Mouse (Mus musculus) heart, embryonic 14.5 days (tissue): ENCODE results near the gene Srcin1. TPM values are rescaled to one million over a fixed set of nuclear protein-coding genes. Genes with fewer than 3 reads are reported as not detected.

Source experiments
- ATAC-seq: fragments of 200-750 bp; cut with Nextera tagmentation; 2 replicates; pipeline ENCODE4 v1.8.0; 2017; ENCODE audit warnings: low read depth, moderate TSS enrichment; ENCODE audit not compliant: insufficient number of reproducible peaks, insufficient read depth, low FRiP score
- H3K27ac ChIP-seq, 2 experiments: fragments of 200-500 bp in 1 of 2; fragments of 300-500 bp in 1 of 2; sonication (generic) in 1 of 2; replicated peaks in 1 of 2; 2 replicates each; pipeline ENCODE4 v1.5.1; 2012 to 2014; ENCODE audit warnings: low read depth in 2 of 2, low read length in 2 of 2, control low read depth in 1 of 2, mild to moderate bottlenecking in 1 of 2, mixed read lengths in 1 of 2; ENCODE audit not compliant: control insufficient read depth in 1 of 2, insufficient read depth in 1 of 2
- H3K27me3 ChIP-seq: fragments of 300-500 bp; sonication (generic); 2 replicates; pipeline ENCODE4 v1.6.1; 2014; ENCODE audit warnings: mild to moderate bottlenecking, low read length, control low read depth; ENCODE audit not compliant: control insufficient read depth, insufficient read depth
- H3K36me3 ChIP-seq: fragments of 300-500 bp; sonication (generic); 2 replicates; pipeline ENCODE4 v1.6.1; 2014; ENCODE audit warnings: mild to moderate bottlenecking, control low read depth, low read length, mixed read lengths; ENCODE audit not compliant: control insufficient read depth, insufficient read depth
- H3K4me1 ChIP-seq, 2 experiments: fragments of 200-500 bp in 1 of 2; fragments of 300-500 bp in 1 of 2; sonication (generic) in 1 of 2; 2 replicates each; pipeline ENCODE4 v1.6.1; 2012 to 2014; ENCODE audit warnings: low read length in 2 of 2, control low read depth in 1 of 2, mixed read lengths in 1 of 2; ENCODE audit not compliant: control insufficient read depth in 2 of 2, insufficient read depth in 2 of 2
- H3K4me2 ChIP-seq: fragments of 300-500 bp; sonication (generic); 2 replicates; pipeline ENCODE4 v1.6.1; 2014; ENCODE audit warnings: mild to moderate bottlenecking, low read length
- H3K4me3 ChIP-seq, 2 experiments: fragments of 200-500 bp in 1 of 2; fragments of 300-500 bp in 1 of 2; sonication (generic) in 1 of 2; 2 replicates each; pipeline ENCODE4 v1.5.1; 2012 to 2014; ENCODE audit warnings: low read length in 2 of 2, mild to moderate bottlenecking in 2 of 2, control low read depth in 1 of 2, low read depth in 1 of 2, moderate library complexity in 1 of 2; ENCODE audit not compliant: control insufficient read depth in 1 of 2, insufficient read depth in 1 of 2
- H3K9ac ChIP-seq: fragments of 300-500 bp; sonication (generic); 2 replicates; pipeline ENCODE4 v1.6.1; 2014; ENCODE audit warnings: mild to moderate bottlenecking, low read length
- H3K9me3 ChIP-seq: fragments of 300-500 bp; sonication (generic); 2 replicates; pipeline ENCODE4 v1.6.1; 2016; ENCODE audit warnings: low read length, control low read depth; ENCODE audit not compliant: control insufficient read depth
- WGBS: fragments of 180-500 bp; shearing (Covaris S2); extraction: QIAGEN DNeasy Blood & Tissue Kit; methylation state at CpG from one replicate; pipeline ENCODE4 v1.1.7; 2014; 5-methylcytosine and 5-hydroxymethylcytosine counted together
- polyA plus RNA-seq: library from polyadenylated mRNA; unstranded; fragments of >200 nt; fragmentation: Nextera tagmentation; extraction: Ambion mirVana; gene quantifications from 2 replicates; pipeline ENCODE4 v1.2.1, GENCODE M21; 2014

Gene Srcin1
- polyA plus RNA-seq, 1 experiment from 2014 or later = 0.22 TPM

GRCm38 (mm10) chr11:97566551-97566950 is 9.4 kb downstream of the Srcin1 start:
- Histone ChIP-seq H3K4me1 (peaks cover 8 to 13% of the 10 kb centered on the region in 2 experiments; a peak in 3 of 4 replicates), H3K4me2 (no peak overlapping the region), H3K27me3 (peaks cover 80% of the 10 kb centered on the region), H3K9me3 (no peaks in the 10 kb centered on the region), H3K27ac (no peak overlapping the region), H3K4me3 (no peak overlapping the region), H3K36me3 (no peaks in the 10 kb centered on the region), H3K9ac (0 out of 2 replicates have a peak overlapping the region, but pooled peaks have one; percentile 8)
- ATAC-seq = no peak
- WGBS = 7% methylated on average over 13 of the region's 13 CpGs

- Histone ChIP-seq H3K4me3 (no peak overlapping the region), H3K9me3 (no peaks in the 10 kb centered on the region), H3K4me1 (peaks cover 0 to 7% of the 10 kb centered on the region in 2 experiments; a peak in 1 of 4 replicates), H3K27ac (no peak overlapping the region), H3K36me3 (no peaks in the 10 kb centered on the region), H3K27me3 (peaks cover 73% of the 10 kb centered on the region), H3K9ac (no peak overlapping the region), H3K4me2 (no peak overlapping the region)
- no peak for ATAC-seq
- WGBS = 40% methylated on average over 14 of the region's 14 CpGs
These were observed 12.3 kb downstream of the Srcin1 start for GRCm38 (mm10) chr11:97563730-97564129.

- H3K9me3 ChIP-seq = no peaks in the 10 kb centered on the region
- H3K9ac ChIP-seq = no peak overlapping the region
- no peak overlapping the region for H3K27ac ChIP-seq
- WGBS = 30% methylated on average over 3 of the region's 3 CpGs
- peaks cover 76% of the 10 kb centered on the region for H3K27me3 ChIP-seq
- H3K4me3 ChIP-seq = no peak overlapping the region
- H3K4me1 ChIP-seq = peaks cover under 1 to 4% of the 10 kb centered on the region in 2 experiments; a peak in 2 of 4 replicates
- no peak overlapping the region for H3K4me2 ChIP-seq
- H3K36me3 ChIP-seq = no peaks in the 10 kb centered on the region
- ATAC-seq = no peak
These were observed 13.4 kb downstream of the Srcin1 start for GRCm38 (mm10) chr11:97562536-97562935.

DNA sequence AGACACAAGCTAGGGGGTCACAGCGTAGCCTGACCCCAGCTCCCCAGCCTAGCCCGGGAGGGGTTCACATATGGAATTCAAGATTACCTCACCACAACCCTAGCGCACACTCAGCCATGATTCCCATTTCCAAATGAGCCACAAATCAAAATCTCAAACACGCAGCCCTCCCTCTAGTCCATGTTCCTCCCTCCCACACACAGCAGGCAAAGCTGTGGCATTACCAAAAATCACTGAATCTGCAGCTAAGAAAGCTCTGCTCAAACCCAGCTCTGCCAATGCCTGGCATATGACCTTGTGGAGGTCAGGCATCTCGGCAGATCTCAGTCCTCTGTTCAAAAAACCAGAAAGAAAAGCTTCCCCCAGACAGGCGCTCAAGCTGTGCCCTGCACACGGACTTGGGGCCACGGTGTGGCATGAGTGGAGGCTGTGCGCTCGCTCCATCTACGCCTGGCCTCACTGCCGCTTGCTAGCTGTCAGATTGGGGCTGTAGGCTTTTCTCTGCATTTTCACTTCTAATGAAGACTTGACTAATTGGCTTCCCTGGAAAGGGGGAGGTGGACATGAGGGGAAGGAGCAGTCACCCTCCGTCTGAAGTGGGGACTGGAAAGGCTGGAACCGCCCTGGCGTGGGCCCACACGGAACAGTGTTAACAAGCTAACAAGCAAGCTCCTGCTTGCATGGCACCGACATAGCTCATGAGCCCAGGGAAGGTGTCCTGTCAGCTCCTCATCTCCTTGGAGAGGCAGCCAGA is 15.6 kb downstream of the Srcin1 start:
- no peak overlapping the region for H3K9ac ChIP-seq
- WGBS = 45% methylated on average over 17 of the region's 17 CpGs
- no peak for ATAC-seq
- H3K27me3 ChIP-seq = peaks cover 55% of the 10 kb centered on the region
- H3K4me3 ChIP-seq = no peak overlapping the region
- peaks cover 6% of the 10 kb centered on the region in 2 experiments; a peak in 2 of 4 replicates for H3K4me1 ChIP-seq
- H3K36me3 ChIP-seq = no peaks in the 10 kb centered on the region
- no peak overlapping the region for H3K27ac ChIP-seq
- no peak overlapping the region for H3K4me2 ChIP-seq
- H3K9me3 ChIP-seq = no peaks in the 10 kb centered on the region

DNA sequence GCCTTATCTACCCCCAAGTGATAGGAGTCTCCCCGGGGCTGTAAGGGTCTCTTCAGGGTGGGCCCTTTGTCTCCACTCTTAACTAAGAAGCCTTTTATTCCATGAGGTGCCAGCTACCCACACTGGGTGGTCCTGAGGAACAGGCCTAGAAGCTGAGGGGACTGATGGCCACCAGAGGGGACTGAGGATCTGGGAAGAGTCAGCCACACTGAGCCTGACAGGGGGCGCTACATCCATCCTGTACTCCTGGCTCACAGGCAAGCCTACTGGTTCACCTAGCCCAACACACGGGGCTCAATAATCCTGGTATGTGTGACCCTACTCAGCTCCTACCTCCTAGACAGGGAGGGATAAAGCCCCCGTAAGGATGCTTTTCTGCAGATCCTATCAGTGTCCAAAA is 16.4 kb downstream of the Srcin1 start:
- Histone ChIP-seq H3K4me1 (peaks cover 6% of the 10 kb centered on the region in 2 experiments; a peak in 2 of 4 replicates), H3K27ac (no peak overlapping the region), H3K9ac (no peak overlapping the region), H3K4me2 (no peak overlapping the region), H3K27me3 (peaks cover 47% of the 10 kb centered on the region), H3K4me3 (no peak overlapping the region), H3K36me3 (no peaks in the 10 kb centered on the region), H3K9me3 (no peaks in the 10 kb centered on the region)
- 43% methylated on average over 4 of the region's 4 CpGs for whole genome bisulfite sequencing
- no peak for ATAC-seq

DNA sequence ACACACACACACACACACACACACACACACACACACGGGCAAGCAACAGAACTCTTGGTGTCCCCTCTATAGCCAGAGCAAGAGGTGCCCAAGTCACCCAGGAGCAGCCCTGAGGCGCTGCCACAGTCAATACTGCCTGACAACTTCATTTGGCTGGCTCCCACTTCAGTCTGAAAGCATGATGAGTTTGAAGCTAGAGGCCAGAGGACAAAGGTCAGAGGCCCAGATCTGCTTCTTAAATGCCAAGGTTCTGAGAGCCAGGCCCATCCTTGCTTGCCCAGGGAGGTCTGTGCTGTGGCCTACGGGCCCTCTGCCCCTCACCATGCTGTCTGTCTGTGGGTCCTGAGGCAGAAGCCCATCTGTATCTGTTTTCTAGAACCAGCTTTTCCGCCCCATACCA is 18.1 kb downstream of the Srcin1 start:
- H3K9me3 ChIP-seq = no peaks in the 10 kb centered on the region
- H3K9ac ChIP-seq = no peak overlapping the region
- no peak overlapping the region for H3K4me3 ChIP-seq
- H3K27me3 ChIP-seq = peaks cover 51% of the 10 kb centered on the region
- 83% methylated on average over 4 of the region's 4 CpGs for WGBS
- peaks cover 6% of the 10 kb centered on the region in 2 experiments; a peak in 2 of 4 replicates for H3K4me1 ChIP-seq
- no peak for ATAC-seq
- H3K4me2 ChIP-seq = no peak overlapping the region
- H3K27ac ChIP-seq = no peak overlapping the region
- H3K36me3 ChIP-seq = no peaks in the 10 kb centered on the region

GRCm38 (mm10) chr11:97556569-97557408 is 19.2 kb downstream of the Srcin1 start:
- no peak overlapping the region for H3K27ac ChIP-seq
- H3K4me3 ChIP-seq = no peak overlapping the region
- H3K9me3 ChIP-seq = no peaks in the 10 kb centered on the region
- H3K27me3 ChIP-seq = peaks cover 55% of the 10 kb centered on the region
- ATAC-seq = no peak
- no peaks in the 10 kb centered on the region for H3K36me3 ChIP-seq
- peaks cover 4 to 6% of the 10 kb centered on the region in 2 experiments; a peak in 2 of 4 replicates for H3K4me1 ChIP-seq
- H3K4me2 ChIP-seq = no peak overlapping the region
- no peak overlapping the region for H3K9ac ChIP-seq
- WGBS = 20% methylated on average over 7 of the region's 7 CpGs
